Mouse (Mus musculus) hindbrain, embryonic 16.5 days (tissue): ENCODE results near the gene Myrfl. TPM values are rescaled to one million over a fixed set of nuclear protein-coding genes. Genes with fewer than 3 reads are reported as not detected.

Experiments
- ATAC-seq: fragments of 200-750 bp; cut with Nextera tagmentation; 2 replicates; pipeline ENCODE4 v1.8.0; 2017; ENCODE audit warnings: moderate TSS enrichment, moderate library complexity
- H3K27ac ChIP-seq: fragments of 300-500 bp; sonication (generic); 2 replicates; pipeline ENCODE4 v1.5.1; 2014; ENCODE audit warnings: low read depth, mild to moderate bottlenecking, control low read depth, low read length, moderate library complexity
- H3K27me3 ChIP-seq: fragments of 300-500 bp; sonication (generic); replicated peaks from 2 replicates; pipeline ENCODE4 v1.6.1; 2014; ENCODE audit warnings: low read length; ENCODE audit not compliant: control insufficient read depth, insufficient read depth
- H3K36me3 ChIP-seq: fragments of 300-500 bp; sonication (generic); 2 replicates; pipeline ENCODE4 v1.6.1; 2014; ENCODE audit warnings: mild to moderate bottlenecking, low read length, moderate library complexity, mixed read lengths; ENCODE audit not compliant: control insufficient read depth, insufficient read depth
- H3K4me1 ChIP-seq: fragments of 300-500 bp; sonication (generic); 2 replicates; pipeline ENCODE4 v1.6.1; 2014; ENCODE audit warnings: low read depth, low read length; ENCODE audit not compliant: control insufficient read depth, insufficient read depth
- H3K4me2 ChIP-seq: fragments of 300-500 bp; sonication (generic); 2 replicates; pipeline ENCODE4 v1.6.1; 2014; ENCODE audit warnings: mild to moderate bottlenecking, low read length, control low read depth, moderate library complexity
- H3K4me3 ChIP-seq: fragments of 300-500 bp; sonication (generic); 2 replicates; pipeline ENCODE4 v1.5.1; 2014; ENCODE audit warnings: mild to moderate bottlenecking, low read length, control low read depth, moderate library complexity
- H3K9ac ChIP-seq: fragments of 300-500 bp; sonication (generic); 2 replicates; pipeline ENCODE4 v1.6.1; 2014; ENCODE audit warnings: low read depth, mild to moderate bottlenecking, control low read depth, low read length, moderate library complexity
- H3K9me3 ChIP-seq: fragments of 300-500 bp; sonication (generic); 2 replicates; pipeline ENCODE4 v1.6.1; 2014; ENCODE audit warnings: mild to moderate bottlenecking, low read length, moderate library complexity; ENCODE audit not compliant: control insufficient read depth
- WGBS: fragments of 180-500 bp; shearing (Covaris S2); extraction: QIAGEN DNeasy Blood & Tissue Kit; methylation state at CpG from one replicate; pipeline ENCODE4 v1.1.7; 2014; 5-methylcytosine and 5-hydroxymethylcytosine counted together
- polyA plus RNA-seq: library from polyadenylated mRNA; unstranded; fragments of >200 nt; fragmentation: Nextera tagmentation; extraction: Ambion mirVana; gene quantifications from 2 replicates; pipeline ENCODE4 v1.2.1, GENCODE M21; 2015

Myrfl gene
- polyA plus RNA-seq, 1 experiment from 2014 or later, result 0.15 TPM

DNA sequence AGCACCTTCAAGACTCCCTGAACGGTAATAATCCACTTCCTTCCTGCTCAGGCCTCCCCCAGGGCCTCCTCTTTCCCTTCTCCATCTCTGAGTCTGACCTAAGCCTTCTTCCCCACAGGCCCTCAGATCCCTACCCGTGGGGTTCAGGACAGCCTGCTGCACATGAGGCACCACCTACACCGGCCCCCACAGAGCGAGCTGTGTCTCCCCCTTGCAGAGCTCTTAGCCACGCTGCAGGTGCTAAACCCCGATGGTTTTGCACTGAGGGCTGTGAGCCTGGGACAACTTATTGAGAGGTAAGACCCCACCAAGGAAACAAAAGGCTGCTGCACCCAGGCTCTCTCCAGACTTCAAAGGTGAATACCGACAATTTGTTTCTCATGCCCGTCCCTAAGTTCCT, 19.9 kb upstream of the Myrfl start:
- 88% methylated on average over 8 of the region's 8 CpGs for WGBS
- H3K9me3 ChIP-seq, result no peaks in the 10 kb centered on the region
- H3K4me1 ChIP-seq, result no peaks in the 10 kb centered on the region
- H3K36me3 ChIP-seq, result peaks cover 7% of the 10 kb centered on the region; the same call in 1 of the 2 replicates
- no peak overlapping the region for H3K4me3 ChIP-seq
- no peak overlapping the region for H3K9ac ChIP-seq
- H3K27me3 ChIP-seq, result no peaks in the 10 kb centered on the region
- ATAC-seq, result no peak
- H3K27ac ChIP-seq, result no peak overlapping the region
- H3K4me2 ChIP-seq, result no peak overlapping the region

DNA sequence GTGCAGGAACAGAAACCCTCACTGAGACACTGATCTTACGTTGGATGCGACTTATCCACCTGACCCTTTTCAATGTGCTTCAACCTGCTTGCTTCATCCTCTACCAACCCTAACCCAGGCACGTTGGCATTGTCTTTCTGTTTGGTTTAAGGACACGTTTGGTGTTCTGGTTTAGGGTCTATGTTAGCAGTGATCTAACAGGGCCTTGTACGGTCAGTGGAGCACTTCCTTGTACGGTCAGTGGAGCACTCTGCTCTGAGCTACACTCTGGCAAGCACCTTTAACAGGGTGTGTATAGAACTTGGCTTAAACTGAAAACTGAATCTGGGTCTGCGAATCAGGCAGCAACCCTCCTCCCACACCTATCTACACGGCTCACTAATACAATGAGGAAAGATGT, 18.6 kb upstream of the Myrfl start:
- no peak overlapping the region for H3K4me3 ChIP-seq
- H3K4me2 ChIP-seq, result no peak overlapping the region
- H3K9ac ChIP-seq, result no peak overlapping the region
- 94% methylated on average over 8 of the region's 8 CpGs for WGBS
- H3K27me3 ChIP-seq, result no peaks in the 10 kb centered on the region
- ATAC-seq, result no peak
- H3K36me3 ChIP-seq, result peaks cover 8% of the 10 kb centered on the region
- no peaks in the 10 kb centered on the region for H3K4me1 ChIP-seq
- H3K9me3 ChIP-seq, result no peaks in the 10 kb centered on the region
- no peak overlapping the region for H3K27ac ChIP-seq

DNA sequence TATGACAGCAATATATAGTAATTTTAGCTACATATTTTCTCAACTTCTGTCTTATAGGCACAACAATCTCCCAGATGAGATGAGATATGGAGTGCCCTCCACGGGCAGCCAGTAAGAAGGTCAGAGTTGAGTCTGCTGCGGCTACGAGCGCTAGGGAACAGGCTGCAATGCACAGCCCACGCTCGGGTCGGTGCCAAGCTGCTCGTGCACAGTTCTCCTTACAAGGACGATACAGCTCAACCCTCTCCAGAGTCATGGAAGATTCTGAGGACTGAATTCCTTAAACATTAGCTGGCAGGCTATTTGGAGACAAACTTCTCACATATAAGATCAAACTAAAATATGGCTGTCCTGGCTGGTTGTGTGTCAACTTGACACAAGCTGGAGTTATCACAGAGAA, 17.9 kb upstream of the Myrfl start:
- Histone ChIP-seq H3K4me2 (no peak overlapping the region), H3K9me3 (no peaks in the 10 kb centered on the region), H3K4me1 (no peaks in the 10 kb centered on the region), H3K9ac (no peak overlapping the region), H3K27ac (no peak overlapping the region), H3K36me3 (peaks cover 15% of the 10 kb centered on the region), H3K4me3 (no peak overlapping the region), H3K27me3 (no peaks in the 10 kb centered on the region)
- ATAC-seq, result no peak
- WGBS, result 94% methylated on average over 9 of the region's 9 CpGs

DNA sequence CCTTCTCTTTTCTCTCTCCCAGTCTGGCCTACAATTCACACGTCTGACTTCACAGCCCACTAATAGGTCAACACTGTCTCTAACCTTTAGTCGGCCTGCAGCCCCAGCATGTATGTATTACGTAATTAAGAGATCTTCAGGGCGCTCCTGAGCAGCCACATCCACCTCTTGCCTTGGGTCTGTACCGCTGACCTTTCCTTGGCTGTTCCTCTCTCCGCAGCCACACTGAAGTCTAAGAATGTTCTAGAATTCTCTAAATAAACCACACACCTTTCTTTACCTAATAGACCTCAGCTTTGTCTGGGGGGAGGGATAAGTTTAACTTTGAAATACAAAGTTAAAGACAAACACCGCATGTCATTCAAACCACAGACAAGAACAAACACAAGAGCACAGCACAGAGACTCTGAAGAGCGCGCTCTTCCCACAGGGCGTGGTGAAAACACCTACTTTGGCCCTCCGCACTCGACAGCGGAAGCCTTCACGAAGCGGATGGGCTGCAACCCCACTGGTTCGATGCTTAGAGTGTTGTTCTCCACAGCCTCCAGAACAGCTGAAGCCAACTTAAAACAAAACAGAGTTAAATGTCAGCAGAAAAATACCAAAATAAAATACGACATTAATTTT, 17.0 kb upstream of the Myrfl start:
- Histone ChIP-seq H3K9ac (no peak overlapping the region), H3K36me3 (peaks cover 20% of the 10 kb centered on the region), H3K4me3 (no peak overlapping the region), H3K4me1 (no peaks in the 10 kb centered on the region), H3K9me3 (no peaks in the 10 kb centered on the region), H3K27me3 (no peaks in the 10 kb centered on the region), H3K4me2 (no peak overlapping the region), H3K27ac (no peak overlapping the region)
- 93% methylated on average over 17 of the region's 17 CpGs for WGBS
- ATAC-seq, result no peak

DNA sequence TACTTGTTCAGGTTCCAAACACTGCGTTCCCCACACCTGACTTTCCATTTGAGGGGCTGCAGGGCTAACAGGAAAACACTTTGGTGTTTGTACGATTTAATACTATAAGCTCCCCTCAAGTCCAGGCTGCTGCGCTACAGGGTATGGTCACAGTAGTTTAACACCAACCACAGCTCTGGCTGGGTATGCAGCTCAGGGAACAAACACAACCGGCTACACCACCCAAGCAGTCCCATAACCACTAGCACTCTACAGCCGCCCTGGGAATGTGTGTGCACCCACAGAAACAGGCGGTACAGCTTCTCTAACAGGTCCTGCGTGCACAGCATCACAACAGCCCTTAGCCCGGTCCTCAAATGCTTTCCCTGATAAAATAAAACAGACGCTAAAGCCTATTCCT, 16.1 kb upstream of the Myrfl start:
- H3K4me3 ChIP-seq, result no peak overlapping the region
- H3K27me3 ChIP-seq, result no peaks in the 10 kb centered on the region
- H3K9ac ChIP-seq, result no peak overlapping the region
- H3K36me3 ChIP-seq, result peaks cover 20% of the 10 kb centered on the region
- ATAC-seq, result no peak
- no peaks in the 10 kb centered on the region for H3K9me3 ChIP-seq
- H3K27ac ChIP-seq, result no peak overlapping the region
- H3K4me2 ChIP-seq, result no peak overlapping the region
- no peaks in the 10 kb centered on the region for H3K4me1 ChIP-seq
- WGBS, result 96% methylated on average over 9 of the region's 9 CpGs

DNA sequence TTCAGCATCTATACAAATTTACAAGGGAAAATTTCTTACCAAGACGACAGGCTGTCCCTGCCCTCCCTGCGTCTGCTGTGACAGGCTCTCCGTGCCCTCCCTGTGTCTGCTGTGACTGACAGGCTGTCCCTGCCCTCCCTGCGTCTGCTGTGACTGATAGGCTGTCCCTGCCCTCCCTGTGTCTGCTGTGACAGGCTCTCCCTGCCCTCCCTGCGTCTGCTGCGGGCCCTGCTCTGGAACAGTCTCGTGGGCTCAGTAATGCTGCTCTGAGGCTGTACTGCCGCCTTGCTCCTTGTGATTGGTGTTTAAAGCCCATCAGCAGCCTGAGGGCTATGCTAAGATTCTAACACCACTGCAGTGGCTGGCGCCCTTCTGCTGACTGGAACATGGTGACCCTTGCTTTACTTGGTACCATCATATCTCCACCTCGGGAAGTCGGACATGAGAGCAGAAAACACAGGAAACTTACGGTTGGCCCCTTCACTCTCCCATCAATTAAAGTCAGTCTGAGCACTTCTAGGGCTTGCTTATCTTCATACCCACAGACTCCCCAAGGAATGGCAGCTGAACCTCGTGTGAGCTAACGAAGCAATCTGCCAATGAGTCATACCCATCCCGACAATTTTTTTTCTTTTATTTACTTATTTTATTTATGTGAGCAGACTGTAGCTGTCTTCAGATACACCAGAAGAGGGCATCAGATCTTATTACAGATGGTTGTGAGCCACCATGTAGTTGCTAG, 12.4 kb upstream of the Myrfl start:
- H3K4me2 ChIP-seq, result no peak overlapping the region
- no peaks in the 10 kb centered on the region for H3K27me3 ChIP-seq
- ATAC-seq, result no peak
- no peaks in the 10 kb centered on the region for H3K9me3 ChIP-seq
- H3K4me3 ChIP-seq, result no peak overlapping the region
- no peak overlapping the region for H3K27ac ChIP-seq
- H3K36me3 ChIP-seq, result peaks cover 35% of the 10 kb centered on the region
- H3K9ac ChIP-seq, result no peak overlapping the region
- WGBS, result 73% methylated on average over 15 of the region's 15 CpGs
- no peaks in the 10 kb centered on the region for H3K4me1 ChIP-seq

DNA sequence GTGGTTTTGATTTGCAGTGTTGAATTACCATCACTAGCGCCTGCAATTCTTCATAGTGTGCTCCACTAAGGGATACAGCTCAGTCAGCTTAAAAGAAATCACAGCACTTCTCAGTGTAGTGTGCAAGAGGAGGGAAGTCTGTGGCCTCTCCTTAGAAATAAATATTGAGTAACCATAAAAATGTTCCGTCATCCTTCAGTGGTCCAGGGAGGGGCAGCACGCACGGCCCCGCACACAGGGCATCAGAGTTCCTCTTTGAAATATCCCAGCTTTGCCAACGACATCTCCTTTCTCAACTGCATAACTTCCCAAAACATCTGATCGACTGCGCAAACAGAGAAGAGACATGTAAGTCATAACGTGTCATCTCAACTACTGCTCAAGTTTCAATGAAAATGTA, 10.1 kb upstream of the Myrfl start:
- Histone ChIP-seq H3K4me3 (no peak overlapping the region), H3K4me1 (no peaks in the 10 kb centered on the region), H3K27ac (no peak overlapping the region), H3K36me3 (peaks cover 28% of the 10 kb centered on the region), H3K27me3 (no peaks in the 10 kb centered on the region), H3K4me2 (no peak overlapping the region), H3K9ac (no peak overlapping the region), H3K9me3 (no peaks in the 10 kb centered on the region)
- WGBS, result 95% methylated on average over 9 of the region's 9 CpGs
- ATAC-seq, result no peak

DNA sequence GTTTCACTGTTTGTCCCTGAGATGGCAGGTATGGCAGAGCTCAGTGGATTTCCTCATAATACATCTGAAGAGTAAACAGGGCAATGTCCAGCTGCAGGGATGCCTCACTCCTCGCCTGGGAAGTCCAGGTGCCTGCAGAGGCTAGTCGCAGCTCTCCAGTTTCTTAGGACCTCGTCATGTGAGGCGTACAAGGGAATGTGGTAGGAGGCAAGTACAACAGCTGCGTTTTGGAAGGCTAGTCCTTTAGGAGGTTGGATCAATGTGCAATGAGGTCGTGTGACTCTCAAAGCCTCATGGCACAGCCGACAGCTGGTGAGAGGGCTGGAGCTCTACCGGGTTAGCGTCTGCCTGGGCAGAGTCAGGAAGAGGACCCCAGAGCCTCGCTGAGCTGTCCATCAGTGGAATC, 7.8 kb upstream of the Myrfl start:
- Histone ChIP-seq H3K27me3 (no peaks in the 10 kb centered on the region), H3K4me1 (no peaks in the 10 kb centered on the region), H3K27ac (no peak overlapping the region), H3K36me3 (peaks cover 19% of the 10 kb centered on the region), H3K4me3 (no peak overlapping the region), H3K4me2 (no peak overlapping the region), H3K9ac (no peak overlapping the region), H3K9me3 (no peaks in the 10 kb centered on the region)
- ATAC-seq, result no peak
- 88% methylated on average over 10 of the region's 10 CpGs for WGBS

DNA sequence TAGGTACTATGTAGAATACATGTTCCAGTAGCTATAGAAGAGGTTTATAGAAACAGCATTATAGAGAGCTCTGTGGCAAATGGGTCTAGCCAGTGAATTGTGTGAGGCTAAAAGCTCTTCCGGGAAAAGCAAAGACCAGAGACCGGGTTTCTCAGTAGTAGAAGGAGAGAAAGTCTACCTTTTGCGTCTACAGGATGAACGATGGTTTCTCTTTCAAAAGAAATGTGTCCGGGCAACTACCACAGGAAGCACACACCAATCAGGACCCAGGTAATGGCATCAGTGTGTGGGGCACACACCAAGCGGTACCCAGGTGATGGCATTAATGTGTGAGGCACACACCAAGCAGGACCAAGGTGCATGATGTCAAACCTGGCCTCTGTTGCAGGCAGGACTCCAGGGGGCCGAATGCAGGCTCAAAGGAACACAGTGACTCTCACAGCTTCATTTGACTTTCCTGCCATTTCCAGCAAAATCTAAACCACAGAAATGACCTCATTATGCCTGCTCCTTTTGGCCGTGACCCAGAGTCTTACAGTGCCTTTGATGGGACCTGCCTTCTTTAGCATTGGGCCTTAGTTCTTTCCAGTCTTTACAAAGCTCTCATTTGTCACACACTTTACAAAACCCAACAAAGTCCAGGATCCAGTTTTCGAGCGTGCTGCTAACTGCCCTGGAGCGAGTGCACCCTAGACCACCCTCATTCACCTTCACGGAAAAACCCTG, 1.4 kb downstream of the Myrfl start:
- no peaks in the 10 kb centered on the region for H3K4me1 ChIP-seq
- H3K4me2 ChIP-seq, result no peak overlapping the region
- no peak for ATAC-seq
- no peaks in the 10 kb centered on the region for H3K9me3 ChIP-seq
- H3K9ac ChIP-seq, result no peak overlapping the region
- H3K27me3 ChIP-seq, result no peaks in the 10 kb centered on the region
- no peak overlapping the region for H3K4me3 ChIP-seq
- H3K27ac ChIP-seq, result no peak overlapping the region
- H3K36me3 ChIP-seq, result no peaks in the 10 kb centered on the region
- WGBS, result 84% methylated on average over 12 of the region's 12 CpGs
